Mouse (Mus musculus): ENCODE measurements around the gene Loxl1. TPM values are rescaled to one million over a fixed set of nuclear protein-coding genes. Genes with fewer than 3 reads are reported as not detected.

Loxl1 gene
- polyA plus RNA-seq, 1 experiment, result 2.3 TPM

- 36% methylated on average over 9 of the region's 9 CpGs for WGBS
- TF ChIP-seq CTCF (IDR thresholded peaks at IDR 0.05; ENCODE audit: borderline replicate concordance, insufficient read depth, low read depth, low read length) (peak; percentile 64; the same call in 1 of the 2 replicates), POLR2A (IDR thresholded peaks at IDR 0.05; ENCODE audit: borderline replicate concordance, insufficient read depth, low read length) (no peak)
- H3K27ac ChIP-seq (ENCODE audit: insufficient read depth, low read length), result no peak overlapping the region
- no peaks in the 10 kb centered on the region for H3K27me3 ChIP-seq (ENCODE audit: control insufficient read depth, insufficient read depth, low read length)
- no peak overlapping the region for H3K4me3 ChIP-seq (replicated peaks; ENCODE audit: insufficient read depth, low read depth, low read length)
- H3K4me1 ChIP-seq (ENCODE audit: control insufficient read depth, insufficient read depth, low read length), result peaks cover 7% of the 10 kb centered on the region
- peak; percentile 57 to 77 for DNase-seq
Observed at GRCm38 (mm10) chr9:58280259-58281109, 32.5 kb downstream of the Loxl1 start.

GRCm38 (mm10) chr9:58279780-58280179 lies 33.2 kb downstream of the Loxl1 start:
- Histone ChIP-seq H3K4me3 (replicated peaks; ENCODE audit: insufficient read depth, low read depth, low read length) (no peak overlapping the region), H3K27me3 (ENCODE audit: control insufficient read depth, insufficient read depth, low read length) (no peaks in the 10 kb centered on the region), H3K27ac (ENCODE audit: insufficient read depth, low read length) (no peak overlapping the region), H3K4me1 (ENCODE audit: control insufficient read depth, insufficient read depth, low read length) (peaks cover 13% of the 10 kb centered on the region)
- DNase-seq, result no peak
- TF ChIP-seq POLR2A (IDR thresholded peaks at IDR 0.05; ENCODE audit: borderline replicate concordance, insufficient read depth, low read length) (no peak), CTCF (IDR thresholded peaks at IDR 0.05; ENCODE audit: borderline replicate concordance, insufficient read depth, low read depth, low read length) (no peak)
- WGBS, result 85% methylated on average over 5 of the region's 5 CpGs

GRCm38 (mm10) chr9:58278821-58279723 lies 33.9 kb downstream of the Loxl1 start:
- Histone ChIP-seq H3K4me3 (replicated peaks; ENCODE audit: insufficient read depth, low read depth, low read length) (no peak overlapping the region), H3K27ac (ENCODE audit: insufficient read depth, low read length) (no peak overlapping the region), H3K4me1 (ENCODE audit: control insufficient read depth, insufficient read depth, low read length) (peaks cover 13% of the 10 kb centered on the region), H3K27me3 (ENCODE audit: control insufficient read depth, insufficient read depth, low read length) (no peaks in the 10 kb centered on the region)
- 82% methylated on average over 4 of the region's 4 CpGs for WGBS
- TF ChIP-seq CTCF (IDR thresholded peaks at IDR 0.05; ENCODE audit: borderline replicate concordance, insufficient read depth, low read depth, low read length) (no peak), POLR2A (IDR thresholded peaks at IDR 0.05; ENCODE audit: borderline replicate concordance, insufficient read depth, low read length) (no peak)
- no peak for DNase-seq

- no peak for TF ChIP-seq POLR2A (IDR thresholded peaks at IDR 0.05; ENCODE audit: borderline replicate concordance, insufficient read depth, low read length)
- no peak for TF ChIP-seq CTCF (IDR thresholded peaks at IDR 0.05; ENCODE audit: borderline replicate concordance, insufficient read depth, low read depth, low read length)
- DNase-seq, result no peak
- WGBS, result 95% methylated on average over 4 of the region's 4 CpGs
- Histone ChIP-seq H3K27ac (ENCODE audit: insufficient read depth, low read length) (no peak overlapping the region), H3K4me1 (ENCODE audit: control insufficient read depth, insufficient read depth, low read length) (peaks cover 10% of the 10 kb centered on the region; the same call in 1 of the 2 replicates), H3K4me3 (replicated peaks; ENCODE audit: insufficient read depth, low read depth, low read length) (no peak overlapping the region), H3K27me3 (ENCODE audit: control insufficient read depth, insufficient read depth, low read length) (no peaks in the 10 kb centered on the region)
Observed at GRCm38 (mm10) chr9:58278313-58278712, 34.7 kb downstream of the Loxl1 start.

GRCm38 (mm10) chr9:58276346-58276745 lies 36.6 kb downstream of the Loxl1 start:
- 88% methylated on average over 5 of the region's 5 CpGs for WGBS
- peaks cover 10% of the 10 kb centered on the region; the same call in 1 of the 2 replicates for H3K4me1 ChIP-seq (ENCODE audit: control insufficient read depth, insufficient read depth, low read length)
- H3K27me3 ChIP-seq (ENCODE audit: control insufficient read depth, insufficient read depth, low read length), result no peaks in the 10 kb centered on the region
- TF ChIP-seq CTCF (IDR thresholded peaks at IDR 0.05; ENCODE audit: borderline replicate concordance, insufficient read depth, low read depth, low read length), result no peak
- no peak for TF ChIP-seq POLR2A (IDR thresholded peaks at IDR 0.05; ENCODE audit: borderline replicate concordance, insufficient read depth, low read length)
- no peak overlapping the region for H3K4me3 ChIP-seq (replicated peaks; ENCODE audit: insufficient read depth, low read depth, low read length)
- DNase-seq, result no peak
- no peak overlapping the region for H3K27ac ChIP-seq (ENCODE audit: insufficient read depth, low read length)

GRCm38 (mm10) chr9:58275797-58276196 lies 37.2 kb downstream of the Loxl1 start:
- H3K27me3 ChIP-seq (ENCODE audit: control insufficient read depth, insufficient read depth, low read length), result no peaks in the 10 kb centered on the region
- 72% methylated on average over 3 of the region's 3 CpGs for WGBS
- DNase-seq, result no peak
- no peak overlapping the region for H3K27ac ChIP-seq (ENCODE audit: insufficient read depth, low read length)
- no peak for TF ChIP-seq CTCF (IDR thresholded peaks at IDR 0.05; ENCODE audit: borderline replicate concordance, insufficient read depth, low read depth, low read length)
- no peak for TF ChIP-seq POLR2A (IDR thresholded peaks at IDR 0.05; ENCODE audit: borderline replicate concordance, insufficient read depth, low read length)
- H3K4me3 ChIP-seq (replicated peaks; ENCODE audit: insufficient read depth, low read depth, low read length), result no peak overlapping the region
- H3K4me1 ChIP-seq (ENCODE audit: control insufficient read depth, insufficient read depth, low read length), result peaks cover 10% of the 10 kb centered on the region; the same call in 1 of the 2 replicates

- H3K27ac ChIP-seq (ENCODE audit: insufficient read depth, low read length), result no peak overlapping the region
- H3K27me3 ChIP-seq (ENCODE audit: control insufficient read depth, insufficient read depth, low read length), result no peaks in the 10 kb centered on the region
- peak; percentile 44 to 62 for DNase-seq
- peaks cover 10% of the 10 kb centered on the region; the same call in 1 of the 2 replicates for H3K4me1 ChIP-seq (ENCODE audit: control insufficient read depth, insufficient read depth, low read length)
- no peak overlapping the region for H3K4me3 ChIP-seq (replicated peaks; ENCODE audit: insufficient read depth, low read depth, low read length)
- no peak for TF ChIP-seq POLR2A (IDR thresholded peaks at IDR 0.05; ENCODE audit: borderline replicate concordance, insufficient read depth, low read length)
- no peak for TF ChIP-seq CTCF (IDR thresholded peaks at IDR 0.05; ENCODE audit: borderline replicate concordance, insufficient read depth, low read depth, low read length)
- WGBS, result 28% methylated on average over 8 of the region's 8 CpGs
Observed at GRCm38 (mm10) chr9:58275115-58275774, 37.7 kb downstream of the Loxl1 start.
